Mouse (Mus musculus) liver, embryonic 16.5 days (tissue): ENCODE measurements around the gene Olfr194. TPM values are rescaled to one million over a fixed set of nuclear protein-coding genes. Genes with fewer than 3 reads are reported as not detected.
"Not testable (repeated sequence)": the region's sequence is repeated elsewhere in the genome, so short reads cannot be mapped to it uniquely, and the experiment has no call there.

Experiments used
- ATAC-seq: fragments of 200-750 bp; cut with Nextera tagmentation; 2 replicates; pipeline ENCODE4 v1.8.0; 2017; ENCODE audit warnings: low read depth, mild to moderate bottlenecking, moderate number of reproducible peaks, moderate library complexity
- H3K27ac ChIP-seq: fragments of 300-500 bp; sonication (generic); 2 replicates; pipeline ENCODE4 v1.5.1; 2014; ENCODE audit warnings: mild to moderate bottlenecking, low read length
- H3K27me3 ChIP-seq: fragments of 300-500 bp; sonication (generic); 2 replicates; pipeline ENCODE4 v1.6.1; 2014; ENCODE audit warnings: low read depth, low read length, mixed read lengths; ENCODE audit not compliant: control insufficient read depth, insufficient read depth
- H3K36me3 ChIP-seq: fragments of 300-500 bp; sonication (generic); 2 replicates; pipeline ENCODE4 v1.6.1; 2014; ENCODE audit warnings: mild to moderate bottlenecking; ENCODE audit not compliant: control insufficient read depth, insufficient read depth
- H3K4me1 ChIP-seq: fragments of 300-500 bp; sonication (generic); 2 replicates; pipeline ENCODE4 v1.6.1; 2014; ENCODE audit warnings: low read depth, low read length, mixed read lengths; ENCODE audit not compliant: control insufficient read depth
- H3K4me2 ChIP-seq: fragments of 300-500 bp; sonication (generic); 2 replicates; pipeline ENCODE4 v1.6.1; 2014; ENCODE audit warnings: low read depth, low read length, mixed read lengths
- H3K4me3 ChIP-seq: fragments of 300-500 bp; sonication (generic); 2 replicates; pipeline ENCODE4 v1.5.1; 2014; ENCODE audit warnings: low read depth, mild to moderate bottlenecking, low read length
- H3K9ac ChIP-seq: fragments of 300-500 bp; sonication (generic); 2 replicates; pipeline ENCODE4 v1.6.1; 2014; ENCODE audit warnings: low read depth, low read length
- H3K9me3 ChIP-seq: fragments of 300-500 bp; sonication (generic); replicated peaks from 2 replicates; pipeline ENCODE4 v1.6.1; 2016; ENCODE audit warnings: low read length; ENCODE audit not compliant: control insufficient read depth
- WGBS: fragments of 180-500 bp; shearing (Covaris S2); extraction: QIAGEN DNeasy Blood & Tissue Kit; methylation state at CpG from one replicate; pipeline ENCODE4 v1.1.7; 2014; ENCODE audit not compliant: insufficient replicate concordance; 5-methylcytosine and 5-hydroxymethylcytosine counted together
- polyA plus RNA-seq: library from polyadenylated mRNA; unstranded; fragments of >200 nt; fragmentation: Nextera tagmentation; extraction: Ambion mirVana; gene quantifications from 2 replicates; pipeline ENCODE4 v1.2.1, GENCODE M21; 2015

Gene Olfr194
- polyA plus RNA-seq: not detected in 2 replicates

- no peaks in the 10 kb centered on the region for H3K27me3 ChIP-seq
- H3K4me3 ChIP-seq: no peak within 1 kb of the TSS
- no peaks in the 10 kb centered on the region for H3K4me1 ChIP-seq
- H3K4me2 ChIP-seq: no peak within 1 kb of the TSS
- no peak within 1 kb of the TSS for H3K27ac ChIP-seq
- H3K9ac ChIP-seq: no peak within 1 kb of the TSS
- ATAC-seq: no peak
- H3K36me3 ChIP-seq: no peaks in the 10 kb centered on the region
- no peaks in the 10 kb centered on the region for H3K9me3 ChIP-seq
These were observed at the start of gene Olfr194 for GRCm38 (mm10) chr16:59120969-59121368. Gene Olfr194 (minus strand): TSS chr16:59121069.

- Histone ChIP-seq H3K9me3 (no peaks in the 10 kb centered on the region), H3K4me1 (no peaks in the 10 kb centered on the region), H3K27ac (no peak within 1 kb of the TSS), H3K36me3 (no peaks in the 10 kb centered on the region), H3K4me3 (no peak within 1 kb of the TSS), H3K27me3 (no peaks in the 10 kb centered on the region), H3K4me2 (no peak within 1 kb of the TSS), H3K9ac (no peak within 1 kb of the TSS)
- WGBS: 50% methylated on average over 3 of the region's 3 CpGs
- ATAC-seq: no peak
These were observed 49.5 kb upstream of the Olfr194 start, which contains the start of gene Olfr196 for GRCm38 (mm10) chr16:59170354-59170753. Gene Olfr196 (minus strand): TSS chr16:59170454.

GRCm38 (mm10) chr16:59151996-59152395 lies 31.1 kb upstream of the Olfr194 start:
- Histone ChIP-seq H3K27ac (no peak overlapping the region), H3K27me3 (no peaks in the 10 kb centered on the region), H3K9ac (no peak overlapping the region), H3K36me3 (no peaks in the 10 kb centered on the region), H3K4me2 (no peak overlapping the region), H3K9me3 (no peaks in the 10 kb centered on the region), H3K4me1 (no peaks in the 10 kb centered on the region), H3K4me3 (no peak overlapping the region)
- WGBS: 58% methylated on average over 2 of the region's 2 CpGs
- ATAC-seq: no peak

GRCm38 (mm10) chr16:59146746-59147145 lies 25.9 kb upstream of the Olfr194 start, which contains the start of gene Olfr195:
Gene Olfr195 (plus strand): TSS chr16:59147046.
- Histone ChIP-seq H3K9ac (no peak within 1 kb of the TSS), H3K4me3 (no peak within 1 kb of the TSS), H3K36me3 (no peaks in the 10 kb centered on the region), H3K9me3 (no peaks in the 10 kb centered on the region), H3K27me3 (no peaks in the 10 kb centered on the region), H3K27ac (no peak within 1 kb of the TSS), H3K4me1 (no peaks in the 10 kb centered on the region), H3K4me2 (no peak within 1 kb of the TSS)
- WGBS: 63% methylated on average over 1 of the region's 1 CpGs
- no peak for ATAC-seq

- no peaks in the 10 kb centered on the region for H3K27me3 ChIP-seq
- no peaks in the 10 kb centered on the region for H3K4me1 ChIP-seq
- no peaks in the 10 kb centered on the region for H3K36me3 ChIP-seq
- H3K27ac ChIP-seq: no peak overlapping the region
- ATAC-seq: no peak
- H3K9ac ChIP-seq: no peak overlapping the region
- no peak overlapping the region for H3K4me2 ChIP-seq
- H3K4me3 ChIP-seq: no peak overlapping the region
- no peaks in the 10 kb centered on the region for H3K9me3 ChIP-seq
These were observed 20.2 kb upstream of the Olfr194 start for GRCm38 (mm10) chr16:59141105-59141504.

- no peak overlapping the region for H3K9ac ChIP-seq
- no peak overlapping the region for H3K4me2 ChIP-seq
- no peaks in the 10 kb centered on the region for H3K27me3 ChIP-seq
- H3K9me3 ChIP-seq: peaks cover 2% of the 10 kb centered on the region; the same call in 1 of the 2 replicates
- no peak for ATAC-seq
- H3K4me1 ChIP-seq: no peaks in the 10 kb centered on the region
- no peaks in the 10 kb centered on the region for H3K36me3 ChIP-seq
- no peak overlapping the region for H3K4me3 ChIP-seq
- no peak overlapping the region for H3K27ac ChIP-seq
- 56% methylated on average over 1 of the region's 1 CpGs for WGBS
These were observed 9.9 kb upstream of the Olfr194 start for GRCm38 (mm10) chr16:59130740-59131139.

- Histone ChIP-seq H3K27me3 (no peaks in the 10 kb centered on the region), H3K4me1 (no peaks in the 10 kb centered on the region), H3K4me2 (no peak within 1 kb of the TSS), H3K36me3 (no peaks in the 10 kb centered on the region), H3K4me3 (no peak within 1 kb of the TSS), H3K9me3 (no peaks in the 10 kb centered on the region), H3K9ac (no peak within 1 kb of the TSS), H3K27ac (no peak within 1 kb of the TSS)
- WGBS: 50% methylated on average over 1 of the region's 1 CpGs
- ATAC-seq: no peak
These were observed 9.1 kb downstream of the Olfr194 start, which contains the start of gene Olfr193 for GRCm38 (mm10) chr16:59111781-59112180. Gene Olfr193 (minus strand): TSS chr16:59111881.

- not testable (repeated sequence) for H3K36me3 ChIP-seq, H3K27ac ChIP-seq, H3K9ac ChIP-seq, H3K4me2 ChIP-seq, ATAC-seq, H3K27me3 ChIP-seq, H3K4me3 ChIP-seq, H3K9me3 ChIP-seq, H3K4me1 ChIP-seq
- WGBS: 47% methylated on average over 5 of the region's 5 CpGs
These were observed 12.3 kb downstream of the Olfr194 start for GRCm38 (mm10) chr16:59108522-59108921.

- no peak overlapping the region for H3K27ac ChIP-seq
- no peak overlapping the region for H3K9ac ChIP-seq
- no peak overlapping the region for H3K4me3 ChIP-seq
- no peak for ATAC-seq
- H3K4me2 ChIP-seq: no peak overlapping the region
- H3K9me3 ChIP-seq: no peaks in the 10 kb centered on the region
- WGBS: 34% methylated on average over 2 of the region's 2 CpGs
- no peaks in the 10 kb centered on the region for H3K4me1 ChIP-seq
- H3K36me3 ChIP-seq: no peaks in the 10 kb centered on the region
- H3K27me3 ChIP-seq: no peaks in the 10 kb centered on the region
These were observed 15.6 kb downstream of the Olfr194 start for GRCm38 (mm10) chr16:59105312-59105711.
